Mouse (Mus musculus) embryonic fibroblast, embryonic 13.5 days (primary cell): ENCODE measurements at regions not wholly inside any gene's neighbourhood (a gene's known extent, or its start where the extent isn't known, plus 50 kb on each side); places are given as distances from the start of the nearest gene placed in this dataset.

Experiments
- CTCF ChIP-seq: IDR thresholded peaks from 2 replicates; pipeline ENCODE4 v1.5.1; 2011; ENCODE audit warnings: mild to moderate bottlenecking, control low read depth, low read length, moderate library complexity, borderline replicate concordance; ENCODE audit not compliant: insufficient read depth
- POLR2A ChIP-seq: IDR thresholded peaks from 2 replicates; pipeline ENCODE4 v1.6.1; 2011; ENCODE audit warnings: low read depth, mild to moderate bottlenecking, control low read depth, low read length, moderate library complexity

DNA sequence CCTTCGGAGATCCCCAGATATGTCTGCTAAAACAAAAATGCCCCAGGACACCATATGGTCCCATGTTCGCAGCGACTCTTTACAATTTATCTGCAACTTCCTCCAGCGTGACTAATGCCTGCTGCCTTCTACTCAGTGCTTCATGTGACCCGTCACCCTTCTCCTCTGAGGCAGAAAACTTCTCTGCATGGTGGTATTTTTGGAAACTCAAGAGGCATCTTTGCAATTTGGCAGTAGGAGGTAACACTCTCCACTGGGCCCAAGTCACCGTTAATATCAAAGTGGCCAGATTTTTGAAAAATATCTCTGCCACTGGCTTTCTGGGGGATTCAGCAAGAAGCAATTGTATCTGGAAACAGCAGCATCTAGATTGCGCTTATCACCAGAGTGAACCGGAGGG lies 69.1 kb upstream of the Sod3 start:
- no peak for TF ChIP-seq CTCF
- no peak for TF ChIP-seq POLR2A
